Mouse (Mus musculus): Measurements from ENCODE around the gene Banf2.

GRCm38 (mm10) chr2:144118061-144118460, 85.2 kb downstream of the Banf2 start:
- TF ChIP-seq CTCF (IDR thresholded peaks at IDR 0.05; ENCODE audit: low read depth, low read length) (no peak), TAL1 (conservative IDR thresholded peaks at IDR 0.05; ENCODE audit: low read depth, low read length) (no peak), GATA2 (IDR thresholded peaks at IDR 0.05; ENCODE audit: borderline replicate concordance, low read depth, low read length) (no peak), GATA1 (IDR thresholded peaks at IDR 0.05; ENCODE audit: borderline replicate concordance, low read length) (no peak)

All from G1E (cell line).